Mouse (Mus musculus) forebrain, embryonic 14.5 days (tissue): ENCODE data around the gene Bahd1. TPM values are rescaled to one million over a fixed set of nuclear protein-coding genes. Genes with fewer than 3 reads are reported as not detected.
A peak's percentile ranks its signal among the peaks of the same experiment; 100 is the strongest.

Source experiments
- ATAC-seq: fragments of 200-750 bp; cut with Nextera tagmentation; 2 replicates; pipeline ENCODE4 v1.8.0; 2017; ENCODE audit warnings: mild to moderate bottlenecking, moderate library complexity
- DNase-seq: peaks from one replicate; pipeline ENCODE4 v3.0.0-alpha.2; 2015; ENCODE audit warnings: low spot score
- H3K27ac ChIP-seq: fragments of 300-500 bp; sonication (generic); 2 replicates; pipeline ENCODE4 v1.5.1; 2014; ENCODE audit warnings: low read depth, mild to moderate bottlenecking, control low read depth, low read length, moderate library complexity
- H3K27me3 ChIP-seq: fragments of 300-500 bp; sonication (generic); replicated peaks from 2 replicates; pipeline ENCODE4 v1.6.1; 2014; ENCODE audit warnings: low read length, control low read depth, mixed read lengths; ENCODE audit not compliant: control insufficient read depth, insufficient read depth
- H3K36me3 ChIP-seq: fragments of 300-500 bp; sonication (generic); 2 replicates; pipeline ENCODE4 v1.6.1; 2014; ENCODE audit warnings: low read length, control low read depth; ENCODE audit not compliant: control insufficient read depth, insufficient read depth
- H3K4me1 ChIP-seq: fragments of 300-500 bp; sonication (generic); 2 replicates; pipeline ENCODE4 v1.6.1; 2014; ENCODE audit warnings: antibody characterized with exemption, low read length, control low read depth; ENCODE audit not compliant: control insufficient read depth, insufficient read depth
- H3K4me2 ChIP-seq: fragments of 300-500 bp; sonication (generic); 2 replicates; pipeline ENCODE4 v1.6.1; 2014; ENCODE audit warnings: mild to moderate bottlenecking, control low read depth, low read length
- H3K4me3 ChIP-seq: fragments of 300-500 bp; sonication (generic); 2 replicates; pipeline ENCODE4 v1.5.1; 2014; ENCODE audit warnings: low read depth, low read length, control low read depth
- H3K9ac ChIP-seq: fragments of 300-500 bp; sonication (generic); 2 replicates; pipeline ENCODE4 v1.6.1; 2014; ENCODE audit warnings: mild to moderate bottlenecking, low read length, control low read depth, moderate library complexity
- H3K9me3 ChIP-seq: fragments of 300-500 bp; sonication (generic); replicated peaks from 2 replicates; pipeline ENCODE4 v1.6.1; 2016; ENCODE audit warnings: low read length, control low read depth, mixed read lengths; ENCODE audit not compliant: control insufficient read depth
- WGBS: fragments of 180-500 bp; shearing (Covaris S2); extraction: QIAGEN DNeasy Blood & Tissue Kit; methylation state at CpG from one replicate; pipeline ENCODE4 v1.1.7; 2014; 5-methylcytosine and 5-hydroxymethylcytosine counted together
- polyA plus RNA-seq: library from polyadenylated mRNA; unstranded; fragments of >200 nt; fragmentation: Nextera tagmentation; extraction: Ambion mirVana; gene quantifications from 2 replicates; pipeline ENCODE4 v1.2.1, GENCODE M21; 2014

Bahd1 gene
- polyA plus RNA-seq = 2.0 and 2.1 TPM in 2 replicates

- no peaks in the 10 kb centered on the region for H3K9me3 ChIP-seq
- peaks cover 40% of the 10 kb centered on the region for H3K4me1 ChIP-seq
- no peak within 1 kb of the TSS for H3K27ac ChIP-seq
- H3K36me3 ChIP-seq = no peaks in the 10 kb centered on the region
- 1% methylated on average over 32 of the region's 32 CpGs for WGBS
- H3K27me3 ChIP-seq = peaks cover 51% of the 10 kb centered on the region
- H3K4me2 ChIP-seq = peak within 1 kb of the TSS; percentile 99
- ATAC-seq = no peak
- DNase-seq = peak; percentile 38
- peak within 1 kb of the TSS; percentile 64 for H3K9ac ChIP-seq
- peak within 1 kb of the TSS; percentile 90 for H3K4me3 ChIP-seq
These were observed at the start of gene Bahd1 for GRCm38 (mm10) chr2:118899981-118900825. Gene Bahd1, plus strand, starts transcription at chr2:118900377.

GRCm38 (mm10) chr2:118851756-118852155 lies 48.4 kb upstream of the Bahd1 start:
- no peaks in the 10 kb centered on the region for H3K27me3 ChIP-seq
- H3K9me3 ChIP-seq = no peaks in the 10 kb centered on the region
- no peaks in the 10 kb centered on the region for H3K36me3 ChIP-seq
- H3K4me3 ChIP-seq = no peak overlapping the region
- no peak overlapping the region for H3K27ac ChIP-seq
- WGBS = 42% methylated on average over 3 of the region's 3 CpGs
- no peak overlapping the region for H3K4me2 ChIP-seq
- no peaks in the 10 kb centered on the region for H3K4me1 ChIP-seq
- ATAC-seq (no peak), DNase-seq (no peak)
- H3K9ac ChIP-seq = no peak overlapping the region

- H3K9me3 ChIP-seq = no peaks in the 10 kb centered on the region
- WGBS = under 1% methylated on average over 34 of the region's 34 CpGs
- peak within 1 kb of the TSS; percentile 44; the same call in 1 of the 2 replicates for H3K27ac ChIP-seq
- no peaks in the 10 kb centered on the region for H3K27me3 ChIP-seq
- peak; percentile 98 for DNase-seq
- H3K4me1 ChIP-seq = peaks cover 4% of the 10 kb centered on the region
- peak within 1 kb of the TSS; percentile 65 for H3K4me3 ChIP-seq
- peak within 1 kb of the TSS; percentile 76 for H3K4me2 ChIP-seq
- ATAC-seq = peak; percentile 100
- peak within 1 kb of the TSS; percentile 76 for H3K9ac ChIP-seq
- H3K36me3 ChIP-seq = no peaks in the 10 kb centered on the region
These were observed 38.5 kb upstream of the Bahd1 start, which contains the start of gene Ivd for GRCm38 (mm10) chr2:118861454-118862339. Gene Ivd, plus strand, starts transcription at chr2:118861954.

- Histone ChIP-seq H3K36me3 (no peaks in the 10 kb centered on the region), H3K27ac (peak overlapping the region; percentile 44; the same call in 1 of the 2 replicates), H3K9me3 (no peaks in the 10 kb centered on the region), H3K4me1 (peaks cover 4% of the 10 kb centered on the region), H3K4me2 (peak overlapping the region; percentile 76), H3K9ac (peak overlapping the region; percentile 76), H3K27me3 (no peaks in the 10 kb centered on the region), H3K4me3 (peak overlapping the region; percentile 65)
- 13% methylated on average over 2 of the region's 3 CpGs for WGBS
- DNase-seq (no peak), ATAC-seq (no peak)
These were observed 37.9 kb upstream of the Bahd1 start for GRCm38 (mm10) chr2:118862340-118862675.

GRCm38 (mm10) chr2:118870601-118871000 lies 29.6 kb upstream of the Bahd1 start:
- Histone ChIP-seq H3K36me3 (peaks cover 37% of the 10 kb centered on the region), H3K27me3 (no peaks in the 10 kb centered on the region), H3K4me3 (no peak overlapping the region), H3K4me1 (no peaks in the 10 kb centered on the region), H3K27ac (no peak overlapping the region), H3K4me2 (no peak overlapping the region), H3K9ac (no peak overlapping the region), H3K9me3 (no peaks in the 10 kb centered on the region)
- 85% methylated on average over 3 of the region's 3 CpGs for WGBS
- no peak for ATAC-seq
- no peak for DNase-seq

GRCm38 (mm10) chr2:118871032-118871431 lies 29.1 kb upstream of the Bahd1 start:
- no peak overlapping the region for H3K4me3 ChIP-seq
- H3K4me1 ChIP-seq = no peaks in the 10 kb centered on the region
- H3K27ac ChIP-seq = no peak overlapping the region
- H3K4me2 ChIP-seq = no peak overlapping the region
- H3K27me3 ChIP-seq = no peaks in the 10 kb centered on the region
- DNase-seq (no peak), ATAC-seq (no peak)
- H3K36me3 ChIP-seq = peaks cover 39% of the 10 kb centered on the region
- WGBS = 81% methylated on average over 1 of the region's 1 CpGs
- no peaks in the 10 kb centered on the region for H3K9me3 ChIP-seq
- H3K9ac ChIP-seq = no peak overlapping the region

GRCm38 (mm10) chr2:118873018-118873417 lies 27.2 kb upstream of the Bahd1 start:
- Histone ChIP-seq H3K4me1 (no peaks in the 10 kb centered on the region), H3K27ac (no peak overlapping the region), H3K9me3 (no peaks in the 10 kb centered on the region), H3K4me2 (no peak overlapping the region), H3K36me3 (peaks cover 57% of the 10 kb centered on the region), H3K9ac (no peak overlapping the region), H3K4me3 (no peak overlapping the region), H3K27me3 (no peaks in the 10 kb centered on the region)
- no peak for ATAC-seq
- no peak for DNase-seq
- 90% methylated on average over 5 of the region's 5 CpGs for WGBS

GRCm38 (mm10) chr2:118873890-118874430 lies 26.2 kb upstream of the Bahd1 start:
- Histone ChIP-seq H3K27ac (no peak overlapping the region), H3K4me2 (no peak overlapping the region), H3K36me3 (peaks cover 58% of the 10 kb centered on the region), H3K4me1 (no peaks in the 10 kb centered on the region), H3K9me3 (no peaks in the 10 kb centered on the region), H3K27me3 (no peaks in the 10 kb centered on the region), H3K9ac (no peak overlapping the region), H3K4me3 (no peak overlapping the region)
- DNase-seq = no peak
- 91% methylated on average over 6 of the region's 6 CpGs for WGBS
- no peak for ATAC-seq
